Mouse (Mus musculus): ENCODE data around the gene Fermt1. TPM values are rescaled to one million over a fixed set of nuclear protein-coding genes. Genes with fewer than 3 reads are reported as not detected.

The Fermt1 gene
- polyA plus RNA-seq, 1 experiment from 2014 or later = 53.2 TPM

DNA sequence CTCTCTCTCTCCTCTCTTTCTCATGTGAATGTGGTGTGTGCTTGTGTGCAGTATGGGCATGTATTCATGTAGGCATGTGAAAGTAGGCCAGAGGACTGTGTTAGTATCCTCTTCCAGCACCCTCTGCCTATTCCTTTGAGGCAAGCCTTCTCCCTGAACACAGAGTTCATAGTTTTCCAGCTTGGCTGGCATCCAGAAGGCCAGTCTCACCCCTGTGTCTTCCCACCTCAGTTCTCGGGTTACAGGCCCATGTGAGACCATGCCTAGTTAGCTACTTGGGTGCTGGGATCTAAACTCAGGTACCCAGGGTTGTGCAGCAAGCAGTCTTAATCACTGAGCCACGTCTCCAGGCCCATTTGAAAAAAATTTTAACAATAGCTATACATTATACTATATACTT is 17.8 kb downstream of the Fermt1 start:
- peaks cover 3% of the 10 kb centered on the region for H3K36me3 ChIP-seq (ENCODE audit: control insufficient read depth, insufficient read depth, low read length)
- peaks cover 3% of the 10 kb centered on the region; the same call in 1 of the 2 replicates for H3K4me1 ChIP-seq (ENCODE audit: control insufficient read depth, insufficient read depth, low read length)
- no peaks in the 10 kb centered on the region for H3K9me3 ChIP-seq (ENCODE audit: control insufficient read depth, low read length)
- H3K4me3 ChIP-seq (ENCODE audit: low read length) = no peak overlapping the region
- H3K4me2 ChIP-seq (ENCODE audit: low read depth, low read length) = no peak overlapping the region
- ATAC-seq = no peak
- H3K27ac ChIP-seq (ENCODE audit: low read length) = no peak overlapping the region; the same call in 1 of the 2 replicates
- H3K27me3 ChIP-seq (replicated peaks; ENCODE audit: control insufficient read depth, insufficient read depth, low read length) = no peaks in the 10 kb centered on the region
- 43% methylated on average over 2 of the region's 2 CpGs for WGBS
- no peak overlapping the region for H3K9ac ChIP-seq (ENCODE audit: low read depth, low read length)

DNA sequence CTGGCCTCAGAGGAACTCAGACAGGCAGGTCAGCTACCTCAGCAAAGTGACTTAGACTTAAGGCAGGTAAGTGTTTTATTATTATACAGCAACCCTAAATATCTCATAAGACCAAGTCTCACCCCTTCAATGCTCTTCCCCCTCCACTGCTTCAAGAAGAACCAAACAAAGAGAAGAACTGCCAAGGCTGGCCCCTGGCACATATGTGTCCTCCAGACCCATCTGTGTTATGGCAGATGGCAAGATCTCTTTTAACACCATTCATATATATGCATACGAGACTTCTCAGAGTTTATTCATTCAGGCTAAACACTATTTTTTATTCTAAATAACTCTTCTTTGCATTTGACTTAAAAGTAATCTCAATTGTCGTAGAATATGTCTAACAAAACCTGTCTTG is 18.4 kb downstream of the Fermt1 start:
- H3K27me3 ChIP-seq (replicated peaks; ENCODE audit: control insufficient read depth, insufficient read depth, low read length) = no peaks in the 10 kb centered on the region
- H3K4me2 ChIP-seq (ENCODE audit: low read depth, low read length) = no peak overlapping the region
- no peak overlapping the region for H3K4me3 ChIP-seq (ENCODE audit: low read length)
- H3K9me3 ChIP-seq (ENCODE audit: control insufficient read depth, low read length) = no peaks in the 10 kb centered on the region
- no peak for ATAC-seq
- peaks cover 3% of the 10 kb centered on the region; the same call in 1 of the 2 replicates for H3K4me1 ChIP-seq (ENCODE audit: control insufficient read depth, insufficient read depth, low read length)
- H3K9ac ChIP-seq (ENCODE audit: low read depth, low read length) = no peak overlapping the region
- no peak overlapping the region for H3K27ac ChIP-seq (ENCODE audit: low read length)
- H3K36me3 ChIP-seq (ENCODE audit: control insufficient read depth, insufficient read depth, low read length) = peaks cover 3% of the 10 kb centered on the region
- WGBS = 69% methylated on average over 2 of the region's 2 CpGs

DNA sequence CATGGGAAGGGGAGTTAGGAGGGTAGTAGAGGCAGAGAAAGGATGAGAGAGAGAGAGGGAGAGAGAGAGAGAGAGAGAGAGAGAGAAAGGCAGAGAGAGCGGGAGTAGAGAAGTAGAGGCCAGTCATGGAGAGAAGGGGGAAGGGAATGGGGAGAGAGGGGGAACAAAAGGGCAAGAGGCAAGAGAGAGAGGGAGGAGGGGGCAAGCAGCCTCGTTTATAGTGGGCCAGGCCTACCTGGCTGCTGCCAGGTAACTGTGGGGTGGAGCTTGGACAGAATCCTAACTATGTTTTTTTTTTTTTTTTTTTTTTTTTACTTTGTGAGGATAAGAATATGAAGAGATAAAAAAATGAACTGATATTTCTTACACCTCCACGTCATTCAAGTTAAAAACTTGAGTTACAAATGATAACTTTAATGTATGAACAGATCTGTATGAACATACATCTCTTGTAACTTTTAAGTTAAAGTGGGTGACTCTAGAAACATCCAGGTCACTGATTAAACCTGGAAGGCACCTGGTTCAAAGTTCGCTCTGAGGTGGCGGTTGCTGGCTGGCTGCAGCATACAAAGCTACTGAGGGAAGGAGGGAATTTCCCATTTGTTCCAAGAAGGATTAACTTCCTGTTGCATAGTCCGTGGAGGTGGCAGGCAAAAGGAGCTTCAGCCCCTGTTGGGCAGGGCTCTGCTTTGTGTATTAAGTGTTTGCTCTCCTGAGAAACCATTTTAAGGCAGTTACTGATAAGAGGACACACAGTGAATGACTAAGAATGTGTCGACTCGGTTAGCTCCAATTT is 22.2 kb downstream of the Fermt1 start:
- Histone ChIP-seq H3K4me1 (ENCODE audit: control insufficient read depth, insufficient read depth, low read length) (0 out of 2 replicates have a peak, but pooled peaks cover 5% of the 10 kb centered on the region), H3K36me3 (ENCODE audit: control insufficient read depth, insufficient read depth, low read length) (no peaks in the 10 kb centered on the region; the same call in 1 of the 2 replicates), H3K27me3 (replicated peaks; ENCODE audit: control insufficient read depth, insufficient read depth, low read length) (no peaks in the 10 kb centered on the region), H3K4me3 (ENCODE audit: low read length) (no peak overlapping the region), H3K4me2 (ENCODE audit: low read depth, low read length) (no peak overlapping the region), H3K9me3 (ENCODE audit: control insufficient read depth, low read length) (no peaks in the 10 kb centered on the region), H3K9ac (ENCODE audit: low read depth, low read length) (no peak overlapping the region), H3K27ac (ENCODE audit: low read length) (peak overlapping the region; percentile 89)
- WGBS = 41% methylated on average over 8 of the region's 8 CpGs
- peak; percentile 93 for ATAC-seq

DNA sequence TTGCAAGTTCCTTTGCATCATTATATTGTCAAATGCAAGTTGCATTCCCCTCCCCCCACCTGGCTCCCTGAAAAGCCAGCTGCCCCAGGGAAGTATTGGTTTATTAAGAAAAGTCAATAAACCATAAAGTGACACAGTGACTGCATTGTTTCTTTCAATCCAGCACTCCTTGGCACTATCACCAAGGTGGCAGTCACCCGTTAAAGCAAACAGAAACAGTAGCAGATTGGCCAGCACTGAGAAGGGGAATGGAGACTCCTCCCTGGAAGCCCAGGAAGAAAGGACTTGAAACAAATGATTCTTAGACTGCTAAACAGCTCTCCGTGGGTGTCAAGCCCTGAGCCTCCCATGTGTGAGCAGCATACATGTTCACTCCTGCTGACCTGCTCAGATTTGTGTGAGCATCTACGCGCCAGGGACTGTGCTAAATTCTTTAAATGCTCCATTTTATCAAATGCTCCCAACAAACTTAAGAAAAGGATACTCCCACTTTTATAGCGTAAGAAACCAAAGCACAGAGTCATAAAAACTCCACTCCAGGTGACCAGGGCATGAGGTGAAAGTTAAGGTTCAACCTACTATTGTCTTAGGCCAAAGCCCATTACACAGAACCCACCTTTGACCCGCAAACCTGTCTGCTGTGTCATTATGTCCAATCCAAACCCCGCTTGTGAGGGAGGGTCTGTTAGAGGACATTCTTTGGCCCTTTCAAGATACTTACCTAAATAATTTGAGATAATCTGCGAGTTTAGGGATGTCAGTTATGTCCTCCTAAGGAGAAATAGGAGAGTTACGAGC is 23.4 kb downstream of the Fermt1 start:
- peaks cover 5% of the 10 kb centered on the region; the same call in 1 of the 2 replicates for H3K36me3 ChIP-seq (ENCODE audit: control insufficient read depth, insufficient read depth, low read length)
- 53% methylated on average over 9 of the region's 9 CpGs for WGBS
- H3K4me3 ChIP-seq (ENCODE audit: low read length) = no peak overlapping the region
- H3K9ac ChIP-seq (ENCODE audit: low read depth, low read length) = 0 out of 2 replicates have a peak overlapping the region, but pooled peaks have one; percentile 4
- no peak overlapping the region for H3K4me2 ChIP-seq (ENCODE audit: low read depth, low read length)
- H3K9me3 ChIP-seq (ENCODE audit: control insufficient read depth, low read length) = no peaks in the 10 kb centered on the region
- no peaks in the 10 kb centered on the region for H3K27me3 ChIP-seq (replicated peaks; ENCODE audit: control insufficient read depth, insufficient read depth, low read length)
- peak; percentile 84 for ATAC-seq
- 0 out of 2 replicates have a peak, but pooled peaks cover 5% of the 10 kb centered on the region for H3K4me1 ChIP-seq (ENCODE audit: control insufficient read depth, insufficient read depth, low read length)
- peak overlapping the region; percentile 88 for H3K27ac ChIP-seq (ENCODE audit: low read length)

DNA sequence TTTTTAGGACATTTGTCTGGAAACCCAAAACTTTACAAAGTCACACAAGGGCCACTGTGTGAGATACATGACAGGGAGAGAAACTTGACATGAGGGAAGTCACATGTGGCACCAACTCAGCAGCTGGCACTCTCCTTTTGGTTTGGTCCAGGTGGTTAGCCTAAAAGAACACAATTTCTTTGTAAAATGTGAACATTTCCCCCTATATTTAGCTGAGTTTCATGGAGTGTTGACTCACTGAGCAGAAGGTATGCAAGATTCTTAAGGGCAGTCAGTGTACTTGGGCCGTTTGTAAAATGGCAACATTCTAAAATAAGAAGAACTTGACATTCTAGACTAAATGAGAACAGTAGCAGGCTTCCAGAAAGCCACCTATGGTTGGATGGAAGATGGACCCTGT is 30.9 kb downstream of the Fermt1 start:
- H3K27me3 ChIP-seq (replicated peaks; ENCODE audit: control insufficient read depth, insufficient read depth, low read length) = no peaks in the 10 kb centered on the region
- no peaks in the 10 kb centered on the region for H3K4me1 ChIP-seq (ENCODE audit: control insufficient read depth, insufficient read depth, low read length)
- H3K4me3 ChIP-seq (ENCODE audit: low read length) = no peak overlapping the region
- no peaks in the 10 kb centered on the region for H3K9me3 ChIP-seq (ENCODE audit: control insufficient read depth, low read length)
- ATAC-seq = no peak
- 80% methylated on average over 1 of the region's 1 CpGs for WGBS
- H3K4me2 ChIP-seq (ENCODE audit: low read depth, low read length) = no peak overlapping the region
- H3K27ac ChIP-seq (ENCODE audit: low read length) = no peak overlapping the region
- no peak overlapping the region for H3K9ac ChIP-seq (ENCODE audit: low read depth, low read length)
- H3K36me3 ChIP-seq (ENCODE audit: control insufficient read depth, insufficient read depth, low read length) = peaks cover 5% of the 10 kb centered on the region; the same call in 1 of the 2 replicates

DNA sequence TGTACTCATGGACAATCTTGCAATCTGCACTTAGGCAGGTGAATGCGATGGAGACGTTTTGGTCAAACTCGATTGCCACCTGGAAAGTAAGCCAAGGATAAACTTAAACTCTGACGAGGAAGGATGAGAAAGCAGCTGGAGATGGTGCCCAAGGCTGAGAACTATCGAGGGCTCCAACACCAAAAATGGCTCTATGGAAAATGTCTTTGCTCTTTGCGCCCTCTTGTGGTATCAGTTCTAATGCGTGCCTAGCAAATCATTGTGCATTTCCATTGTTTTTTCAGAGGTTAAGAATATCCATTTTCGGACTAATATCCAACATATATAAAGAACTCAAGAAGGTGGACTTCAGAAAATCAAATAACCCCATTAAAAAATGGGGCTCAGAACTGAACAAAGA is 38.9 kb downstream of the Fermt1 start:
- no peak overlapping the region for H3K9ac ChIP-seq (ENCODE audit: low read depth, low read length)
- no peak overlapping the region for H3K27ac ChIP-seq (ENCODE audit: low read length)
- H3K36me3 ChIP-seq (ENCODE audit: control insufficient read depth, insufficient read depth, low read length) = no peaks in the 10 kb centered on the region; the same call in 1 of the 2 replicates
- H3K4me1 ChIP-seq (ENCODE audit: control insufficient read depth, insufficient read depth, low read length) = no peaks in the 10 kb centered on the region
- H3K4me2 ChIP-seq (ENCODE audit: low read depth, low read length) = no peak overlapping the region
- H3K27me3 ChIP-seq (replicated peaks; ENCODE audit: control insufficient read depth, insufficient read depth, low read length) = no peaks in the 10 kb centered on the region
- no peak for ATAC-seq
- H3K4me3 ChIP-seq (ENCODE audit: low read length) = no peak overlapping the region
- no peaks in the 10 kb centered on the region for H3K9me3 ChIP-seq (ENCODE audit: control insufficient read depth, low read length)
- 32% methylated on average over 8 of the region's 8 CpGs for WGBS

DNA sequence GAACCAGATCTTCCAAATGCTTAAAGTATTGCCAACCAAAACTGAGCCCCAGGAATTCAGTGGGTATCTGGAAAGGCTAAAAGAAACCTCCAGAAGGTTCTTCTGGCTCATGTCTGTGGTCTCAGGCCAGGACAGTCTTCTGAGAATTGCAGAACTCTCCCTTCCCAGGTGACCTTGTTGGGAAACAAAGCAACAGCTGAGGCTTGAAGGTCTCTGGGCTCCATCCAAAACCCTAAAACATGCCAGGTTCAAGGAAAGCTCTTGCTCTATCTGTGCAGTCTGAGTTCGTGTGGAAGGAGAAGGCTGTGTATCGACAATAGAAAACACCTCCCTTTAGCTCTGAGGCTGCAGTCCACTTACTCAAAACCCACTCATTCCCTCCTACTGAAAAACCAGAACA is 40.7 kb downstream of the Fermt1 start:
- no peak overlapping the region for H3K9ac ChIP-seq (ENCODE audit: low read depth, low read length)
- no peak for ATAC-seq
- no peaks in the 10 kb centered on the region for H3K27me3 ChIP-seq (replicated peaks; ENCODE audit: control insufficient read depth, insufficient read depth, low read length)
- no peak overlapping the region for H3K27ac ChIP-seq (ENCODE audit: low read length)
- H3K9me3 ChIP-seq (ENCODE audit: control insufficient read depth, low read length) = no peaks in the 10 kb centered on the region
- no peak overlapping the region for H3K4me2 ChIP-seq (ENCODE audit: low read depth, low read length)
- H3K4me3 ChIP-seq (ENCODE audit: low read length) = no peak overlapping the region
- no peaks in the 10 kb centered on the region for H3K4me1 ChIP-seq (ENCODE audit: control insufficient read depth, insufficient read depth, low read length)
- 74% methylated on average over 2 of the region's 2 CpGs for WGBS
- no peaks in the 10 kb centered on the region for H3K36me3 ChIP-seq (ENCODE audit: control insufficient read depth, insufficient read depth, low read length)

DNA sequence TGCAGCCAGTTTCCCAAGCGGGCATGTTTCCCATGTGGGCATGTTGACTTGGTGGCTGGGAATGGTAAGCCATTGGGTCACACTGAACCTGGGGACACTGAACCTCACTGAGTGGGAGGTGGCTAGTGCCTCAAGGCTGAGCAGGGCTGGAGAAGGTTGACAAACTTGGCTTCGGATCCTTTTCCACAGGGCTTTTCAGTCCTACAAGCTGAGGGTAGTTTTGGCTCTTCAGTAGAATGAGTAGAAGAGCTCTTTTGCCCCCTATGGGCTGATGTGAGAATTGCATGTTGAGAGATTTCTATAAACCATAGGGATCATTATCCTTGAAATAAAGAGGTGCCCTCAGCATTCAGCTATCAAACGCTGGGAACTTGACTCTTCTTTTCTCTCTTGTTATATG is 42.2 kb downstream of the Fermt1 start:
- H3K36me3 ChIP-seq (ENCODE audit: control insufficient read depth, insufficient read depth, low read length) = no peaks in the 10 kb centered on the region
- no peak overlapping the region for H3K4me3 ChIP-seq (ENCODE audit: low read length)
- H3K9ac ChIP-seq (ENCODE audit: low read depth, low read length) = no peak overlapping the region
- no peaks in the 10 kb centered on the region for H3K27me3 ChIP-seq (replicated peaks; ENCODE audit: control insufficient read depth, insufficient read depth, low read length)
- no peaks in the 10 kb centered on the region for H3K9me3 ChIP-seq (ENCODE audit: control insufficient read depth, low read length)
- no peak overlapping the region for H3K4me2 ChIP-seq (ENCODE audit: low read depth, low read length)
- no peak overlapping the region for H3K27ac ChIP-seq (ENCODE audit: low read length)
- ATAC-seq = 0 out of 2 replicates have a peak, but pooled peaks have one; percentile 33
- 40% methylated on average over 3 of the region's 3 CpGs for WGBS
- H3K4me1 ChIP-seq (ENCODE audit: control insufficient read depth, insufficient read depth, low read length) = no peaks in the 10 kb centered on the region

DNA sequence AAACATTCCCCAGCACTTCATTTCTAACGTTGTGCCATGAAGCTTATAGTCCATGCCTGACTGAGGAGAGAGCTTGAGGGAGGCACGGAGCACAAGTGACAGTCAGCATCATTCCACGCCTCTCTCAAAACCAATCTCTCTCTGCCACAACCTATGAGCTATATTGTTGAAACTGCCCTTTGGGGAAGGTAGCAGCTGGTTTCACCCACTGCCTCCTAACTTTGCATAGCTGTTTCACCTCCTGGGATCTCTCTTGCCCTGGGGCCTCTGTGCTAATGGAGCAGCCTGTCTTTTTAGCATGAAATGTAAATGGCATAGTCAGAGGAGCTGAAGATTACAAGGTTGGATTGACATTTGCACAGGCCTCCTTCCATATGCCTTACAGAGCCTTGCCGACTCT is 43.6 kb downstream of the Fermt1 start:
- H3K36me3 ChIP-seq (ENCODE audit: control insufficient read depth, insufficient read depth, low read length) = no peaks in the 10 kb centered on the region
- no peak for ATAC-seq
- 86% methylated on average over 3 of the region's 4 CpGs for WGBS

More for the DNA sequence above, 43.6 kb downstream of the Fermt1 start:
- Histone ChIP-seq H3K4me3 (ENCODE audit: low read length) (no peak overlapping the region), H3K27me3 (replicated peaks; ENCODE audit: control insufficient read depth, insufficient read depth, low read length) (no peaks in the 10 kb centered on the region), H3K9me3 (ENCODE audit: control insufficient read depth, low read length) (no peaks in the 10 kb centered on the region), H3K27ac (ENCODE audit: low read length) (no peak overlapping the region), H3K4me1 (ENCODE audit: control insufficient read depth, insufficient read depth, low read length) (no peaks in the 10 kb centered on the region), H3K4me2 (ENCODE audit: low read depth, low read length) (no peak overlapping the region), H3K9ac (ENCODE audit: low read depth, low read length) (no peak overlapping the region)
